Mouse (Mus musculus) heart, adult 2 months (tissue): ENCODE results near the gene Lax1. TPM values are rescaled to one million over a fixed set of nuclear protein-coding genes. Genes with fewer than 3 reads are reported as not detected.
A peak's percentile ranks its signal among the peaks of the same experiment; 100 is the strongest.

Source experiments
- DNase-seq, 2 experiments: peaks; one replicate each; pipeline ENCODE4 v3.0.0; 2021
- H3K27ac ChIP-seq: fragments of 200-600 bp; 2 replicates; pipeline ENCODE4 v1.8.1; 2022
- H3K27me3 ChIP-seq: fragments of 200-500 bp; 2 replicates; pipeline ENCODE4 v1.6.1; 2012; ENCODE audit warnings: mild to moderate bottlenecking, low read length, inconsistent platforms, mixed read lengths; ENCODE audit not compliant: control insufficient read depth, insufficient read depth
- H3K36me3 ChIP-seq: fragments of 200-500 bp; 2 replicates; pipeline ENCODE4 v1.6.1; 2012; ENCODE audit warnings: low read length, inconsistent platforms; ENCODE audit not compliant: control insufficient read depth, insufficient read depth
- H3K4me1 ChIP-seq: fragments of 200-500 bp; 2 replicates; pipeline ENCODE4 v1.6.1; 2011; ENCODE audit warnings: low read length; ENCODE audit not compliant: control insufficient read depth, insufficient read depth
- H3K4me3 ChIP-seq: fragments of 200-600 bp; 2 replicates; pipeline ENCODE4 v1.8.1; 2022
- H3K79me2 ChIP-seq: fragments of 200-500 bp; replicated peaks from 2 replicates; pipeline ENCODE4 v1.6.1; 2012; ENCODE audit warnings: mild to moderate bottlenecking, inconsistent platforms, low read length, moderate library complexity, mixed read lengths; ENCODE audit not compliant: control insufficient read depth, insufficient read depth
- H3K9ac ChIP-seq: fragments of 200-500 bp; 2 replicates; pipeline ENCODE4 v1.6.1; 2012; ENCODE audit warnings: low read depth, mild to moderate bottlenecking, control low read depth, inconsistent platforms, low read length, mixed read lengths
- CTCF ChIP-seq: fragments of 200-600 bp; IDR thresholded peaks from 2 replicates; pipeline ENCODE4 v1.8.1; 2022; ENCODE audit warnings: antibody characterized with exemption, mild to moderate bottlenecking, moderate library complexity
- EP300 ChIP-seq: fragments of 200-500 bp; IDR thresholded peaks from 2 replicates; pipeline ENCODE4 v1.6.1; 2011; ENCODE audit warnings: low read depth, low read length, control low read depth; ENCODE audit not compliant: insufficient read depth
- POLR2A ChIP-seq: fragments of 200-500 bp; IDR thresholded peaks from 2 replicates; pipeline ENCODE4 v1.6.1; 2011; ENCODE audit warnings: mild to moderate bottlenecking, low read depth, low read length, control low read depth; ENCODE audit not compliant: insufficient read depth
- WGBS: fragments of 180-500 bp; shearing (Covaris S2); methylation state at CpG from one replicate; pipeline ENCODE4 v1.1.7; 2018; 5-methylcytosine and 5-hydroxymethylcytosine counted together
- intact Hi-C: fragments of 180-260 bp; cut with DNase I; formaldehyde crosslinking; loops from one replicate; pipeline ENCODE4 v1.15.1; 2025
- polyA plus RNA-seq: library from polyadenylated mRNA; depleted of rRNA; stranded (reverse); fragments of >200 nt; gene quantifications from 2 replicates; pipeline ENCODE4 v1.2.3, GENCODE M21; 2012
- total RNA-seq, 2 experiments: library from RNA; stranded (reverse); gene quantifications; 2 replicates each; pipeline ENCODE4 v1.2.3; 2021

The Lax1 gene
- total and polyA plus RNA-seq, 3 experiments: 0.36 to 0.73 (median 0.45) TPM

GRCm38 (mm10) chr1:133660466-133661202 is 29.3 kb downstream of the Lax1 start, which contains the start of gene Zbed6:
Gene Zbed6 (minus strand): TSS chr1:133660885.
- intact Hi-C loops: no loop called here
- H3K4me3 ChIP-seq: peak within 1 kb of the TSS; percentile 86
- 1% methylated on average over 41 of the region's 41 CpGs for WGBS
- peaks cover 10% of the 10 kb centered on the region for H3K79me2 ChIP-seq
- peak in 1 of 2 experiments; percentile 31 for DNase-seq
- H3K27ac ChIP-seq: peak within 1 kb of the TSS; percentile 85
- H3K36me3 ChIP-seq: peaks cover 44% of the 10 kb centered on the region
- no peak for TF ChIP-seq EP300
- no peak for TF ChIP-seq POLR2A
- TF ChIP-seq CTCF: no peak
- peak within 1 kb of the TSS; percentile 91 for H3K9ac ChIP-seq
- no peaks in the 10 kb centered on the region for H3K27me3 ChIP-seq
- H3K4me1 ChIP-seq: peaks cover 16% of the 10 kb centered on the region

DNA sequence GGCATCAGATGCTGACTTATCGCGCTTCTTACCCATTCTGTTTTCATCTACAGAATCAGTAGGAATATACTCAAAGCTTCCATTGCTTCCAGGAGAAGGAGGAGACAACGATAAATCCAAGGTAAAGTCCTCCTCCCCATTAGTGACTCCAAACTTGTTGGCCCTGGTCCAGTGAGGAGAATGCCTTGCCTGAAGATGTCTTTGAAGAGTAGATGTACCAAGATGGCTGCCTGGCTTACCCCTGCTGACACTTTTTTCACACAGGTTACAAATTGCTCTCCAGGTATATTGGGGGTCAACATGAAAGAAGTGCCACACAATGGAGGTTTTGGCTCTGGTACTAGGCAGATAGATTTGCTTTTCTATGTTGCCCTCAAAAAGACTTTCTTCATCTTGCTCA is 31.0 kb downstream of the Lax1 start:
- TF ChIP-seq CTCF: no peak
- no peak for TF ChIP-seq EP300
- TF ChIP-seq POLR2A: no peak

DNA sequence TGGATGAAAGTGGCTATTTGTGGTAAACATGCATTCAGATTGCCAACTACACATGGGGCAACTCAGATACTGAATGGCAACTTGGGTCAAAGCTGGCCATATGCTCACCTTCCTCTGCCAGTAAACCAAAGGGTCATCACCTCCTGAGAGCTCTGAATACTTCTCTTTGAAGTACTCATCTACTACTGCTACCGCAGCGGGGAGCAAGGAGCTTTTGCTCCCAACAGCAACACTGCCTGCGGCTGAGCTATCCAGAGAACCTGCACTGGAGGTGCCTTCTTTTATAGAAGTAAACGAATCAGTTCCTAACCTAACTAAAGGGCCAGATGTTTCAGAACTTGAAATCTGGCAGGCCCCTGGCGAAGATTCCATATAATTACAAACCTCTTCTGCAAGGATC is 33.1 kb downstream of the Lax1 start:
- intact Hi-C loops: no loop called here
- WGBS: 55% methylated on average over 5 of the region's 5 CpGs
- H3K27me3 ChIP-seq: no peaks in the 10 kb centered on the region
- peaks cover 15% of the 10 kb centered on the region for H3K79me2 ChIP-seq
- peaks cover 19% of the 10 kb centered on the region for H3K4me1 ChIP-seq
- H3K9ac ChIP-seq: no peak overlapping the region
- H3K36me3 ChIP-seq: peaks cover 58% of the 10 kb centered on the region
- TF ChIP-seq POLR2A: no peak
- no peak for TF ChIP-seq CTCF
- TF ChIP-seq EP300: no peak
- no peak overlapping the region for H3K27ac ChIP-seq
- no peak overlapping the region for H3K4me3 ChIP-seq
- no peak for DNase-seq

More for the DNA sequence above, 31.0 kb downstream of the Lax1 start:
- H3K27me3 ChIP-seq: no peaks in the 10 kb centered on the region
- DNase-seq: no peak
- 62% methylated on average over 3 of the region's 3 CpGs for WGBS
- intact Hi-C loops: no loop called here
- H3K9ac ChIP-seq: no peak overlapping the region
- H3K27ac ChIP-seq: no peak overlapping the region
- peaks cover 48% of the 10 kb centered on the region for H3K36me3 ChIP-seq
- peaks cover 12% of the 10 kb centered on the region for H3K79me2 ChIP-seq
- peaks cover 19% of the 10 kb centered on the region for H3K4me1 ChIP-seq
- no peak overlapping the region for H3K4me3 ChIP-seq

GRCm38 (mm10) chr1:133653033-133653432 is 36.9 kb downstream of the Lax1 start:
- WGBS: 89% methylated on average over 1 of the region's 1 CpGs
- TF ChIP-seq EP300 (no peak), POLR2A (no peak), CTCF (no peak)
- no peak overlapping the region for H3K9ac ChIP-seq
- H3K27me3 ChIP-seq: no peaks in the 10 kb centered on the region
- no peak overlapping the region for H3K4me3 ChIP-seq
- H3K4me1 ChIP-seq: peaks cover 10% of the 10 kb centered on the region
- DNase-seq: no peak
- intact Hi-C loops: no loop called here
- H3K36me3 ChIP-seq: peaks cover 47% of the 10 kb centered on the region
- peaks cover 11% of the 10 kb centered on the region for H3K79me2 ChIP-seq
- no peak overlapping the region for H3K27ac ChIP-seq

DNA sequence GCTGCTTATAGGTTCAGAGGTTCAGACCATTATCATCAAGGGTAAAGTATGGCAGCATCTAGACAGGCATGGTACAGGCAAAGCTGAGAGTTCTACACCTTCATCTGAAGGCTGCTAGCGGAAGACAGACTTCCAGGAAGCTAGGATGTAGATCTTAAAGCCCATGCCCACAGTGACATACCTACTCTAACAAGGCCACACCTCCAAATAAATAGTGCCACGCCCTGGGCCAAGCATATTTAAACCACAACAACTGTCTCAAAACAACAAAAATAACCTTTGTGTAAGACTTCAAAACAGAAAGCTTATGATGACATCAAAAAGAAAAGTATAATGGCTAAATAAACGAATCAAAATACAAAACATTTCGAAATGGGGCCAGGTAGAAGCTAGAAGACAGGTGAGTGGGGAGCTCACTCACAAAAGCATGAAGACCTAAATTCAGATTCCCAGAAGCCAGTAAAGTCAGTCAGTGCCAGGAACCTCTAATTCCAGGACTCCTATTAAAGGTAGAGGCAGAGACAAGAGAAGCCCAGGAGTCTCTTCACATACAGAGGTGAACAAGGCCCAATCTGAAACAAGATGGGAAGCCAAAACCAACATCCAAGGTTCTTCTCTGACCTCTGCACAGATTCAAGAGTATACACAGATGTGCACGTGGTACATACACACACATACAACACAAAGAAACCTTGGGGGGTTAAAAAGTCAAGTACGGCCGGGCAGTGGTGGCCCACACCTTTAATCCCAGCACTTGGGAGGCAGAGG is 39.4 kb downstream of the Lax1 start:
- H3K79me2 ChIP-seq: peaks cover 10% of the 10 kb centered on the region
- TF ChIP-seq CTCF (no peak), POLR2A (no peak), EP300 (no peak)
- H3K9ac ChIP-seq: no peak overlapping the region
- no peak for DNase-seq
- no peak overlapping the region for H3K27ac ChIP-seq
- intact Hi-C loops: no loop called here
- no peak overlapping the region for H3K4me3 ChIP-seq
- peaks cover 6% of the 10 kb centered on the region for H3K4me1 ChIP-seq
- peaks cover 34% of the 10 kb centered on the region for H3K36me3 ChIP-seq
- 93% methylated on average over 7 of the region's 7 CpGs for WGBS
- no peaks in the 10 kb centered on the region for H3K27me3 ChIP-seq

DNA sequence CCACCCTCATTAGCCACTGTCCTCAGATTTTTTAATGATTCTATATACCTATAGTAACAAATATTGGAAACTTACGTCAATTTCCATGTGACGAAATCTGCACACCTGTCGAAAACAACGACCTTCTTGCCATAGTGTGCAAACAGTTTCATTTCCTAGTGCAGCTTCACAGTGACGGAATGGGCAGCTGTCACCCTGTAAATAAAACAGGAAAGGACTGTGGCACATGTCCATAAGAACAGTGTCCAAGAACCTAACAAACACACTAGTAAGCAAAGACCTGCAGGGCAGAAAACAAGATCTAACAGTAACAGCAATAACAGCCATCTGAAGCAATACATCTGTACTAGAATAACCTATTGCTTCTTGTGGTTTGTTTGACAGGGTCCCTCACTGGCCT is 44.3 kb downstream of the Lax1 start:
- Histone ChIP-seq H3K36me3 (peaks cover 20% of the 10 kb centered on the region), H3K9ac (no peak overlapping the region), H3K4me1 (peaks cover 2% of the 10 kb centered on the region), H3K79me2 (peaks cover 3% of the 10 kb centered on the region; the same call in 1 of the 2 replicates), H3K27me3 (no peaks in the 10 kb centered on the region), H3K27ac (no peak overlapping the region), H3K4me3 (no peak overlapping the region)
- DNase-seq: no peak
- WGBS: 84% methylated on average over 5 of the region's 5 CpGs
- no peak for TF ChIP-seq CTCF
- no peak for TF ChIP-seq EP300
- intact Hi-C loops: no loop called here
